Mouse (Mus musculus) liver, embryonic 13.5 days (tissue): ENCODE data around the gene Fads2. TPM values are rescaled to one million over a fixed set of nuclear protein-coding genes. Genes with fewer than 3 reads are reported as not detected.

Experiments used
- ATAC-seq: fragments of 200-750 bp; cut with Nextera tagmentation; 2 replicates; pipeline ENCODE4 v1.8.0; 2017; ENCODE audit warnings: low read depth, mild to moderate bottlenecking, moderate number of reproducible peaks, moderate library complexity
- DNase-seq: peaks from one replicate; pipeline ENCODE4 v3.0.0; 2022
- H3K27ac ChIP-seq: fragments of 300-500 bp; sonication (generic); 2 replicates; pipeline ENCODE4 v1.5.1; 2015; ENCODE audit warnings: moderate library complexity, mild to moderate bottlenecking, inconsistent platforms
- H3K27me3 ChIP-seq: fragments of 300-500 bp; sonication (generic); 2 replicates; pipeline ENCODE4 v1.6.1; 2015; ENCODE audit warnings: mild to moderate bottlenecking, inconsistent platforms
- H3K36me3 ChIP-seq: fragments of 300-500 bp; sonication (generic); 2 replicates; pipeline ENCODE4 v1.6.1; 2015; ENCODE audit warnings: mild to moderate bottlenecking, inconsistent platforms
- H3K4me1 ChIP-seq: fragments of 300-500 bp; sonication (generic); replicated peaks from 2 replicates; pipeline ENCODE4 v1.6.1; 2015; ENCODE audit warnings: inconsistent platforms
- H3K4me2 ChIP-seq: fragments of 300-500 bp; sonication (generic); 2 replicates; pipeline ENCODE4 v1.6.1; 2015; ENCODE audit warnings: inconsistent platforms, mild to moderate bottlenecking, moderate library complexity
- H3K4me3 ChIP-seq: fragments of 300-500 bp; sonication (generic); replicated peaks from 2 replicates; pipeline ENCODE4 v1.5.1; 2015; ENCODE audit warnings: mild to moderate bottlenecking, inconsistent platforms
- H3K9ac ChIP-seq: fragments of 300-500 bp; sonication (generic); 2 replicates; pipeline ENCODE4 v1.6.1; 2015; ENCODE audit warnings: mild to moderate bottlenecking, inconsistent platforms
- H3K9me3 ChIP-seq: fragments of 300-500 bp; sonication (generic); replicated peaks from 2 replicates; pipeline ENCODE4 v1.6.1; 2016; ENCODE audit warnings: inconsistent platforms
- WGBS: fragments of 180-500 bp; shearing (Covaris S2); methylation state at CpG from one replicate; pipeline ENCODE4 v1.1.7; 2015; ENCODE audit not compliant: insufficient replicate concordance; 5-methylcytosine and 5-hydroxymethylcytosine counted together
- polyA plus RNA-seq: library from polyadenylated mRNA; unstranded; fragments of >200 nt; fragmentation: Nextera tagmentation; extraction: Ambion mirVana; gene quantifications from 2 replicates; pipeline ENCODE4 v1.2.1, GENCODE M21; 2015

Gene Fads2
- polyA plus RNA-seq, 1 experiment from 2014 or later = 66.8 TPM

DNA sequence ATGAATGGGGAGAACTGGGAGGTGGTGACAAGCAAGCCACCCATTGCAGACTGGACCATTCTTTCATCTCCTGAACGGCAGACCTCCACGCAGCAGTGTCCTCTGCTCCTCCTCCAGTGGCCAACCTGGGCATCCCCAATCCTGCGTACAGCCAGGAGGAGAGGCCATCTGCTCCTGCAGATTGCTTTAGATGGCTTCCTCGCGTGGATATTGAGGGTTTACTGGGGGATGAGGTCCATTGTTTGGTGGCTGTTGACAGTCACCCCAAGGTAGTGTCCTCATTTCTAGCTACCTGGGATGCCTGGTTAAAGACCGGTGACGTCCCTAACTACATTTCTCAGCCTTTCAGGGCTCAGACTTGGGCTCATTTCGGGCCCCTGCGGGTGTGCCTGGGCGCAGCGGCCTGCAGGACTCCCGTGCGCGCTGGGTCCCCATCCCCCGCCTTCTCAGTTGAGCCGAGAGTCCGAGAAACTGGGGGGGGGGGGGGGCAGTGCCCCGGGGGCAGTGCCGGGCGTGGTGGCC, 60.6 kb downstream of the Fads2 start:
- H3K4me1 ChIP-seq = peaks cover 79% of the 10 kb centered on the region
- peak overlapping the region; percentile 69 for H3K9ac ChIP-seq
- DNase-seq = no peak
- H3K36me3 ChIP-seq = peaks cover 30% of the 10 kb centered on the region
- H3K27ac ChIP-seq = peak overlapping the region; percentile 29; the same call in 1 of the 2 replicates
- peaks cover 20% of the 10 kb centered on the region; the same call in 1 of the 2 replicates for H3K27me3 ChIP-seq
- peak overlapping the region; percentile 62 for H3K4me3 ChIP-seq
- peak overlapping the region; percentile 87 for H3K4me2 ChIP-seq
- no peak for ATAC-seq
- WGBS = 9% methylated on average over 20 of the region's 20 CpGs
- H3K9me3 ChIP-seq = no peaks in the 10 kb centered on the region

DNA sequence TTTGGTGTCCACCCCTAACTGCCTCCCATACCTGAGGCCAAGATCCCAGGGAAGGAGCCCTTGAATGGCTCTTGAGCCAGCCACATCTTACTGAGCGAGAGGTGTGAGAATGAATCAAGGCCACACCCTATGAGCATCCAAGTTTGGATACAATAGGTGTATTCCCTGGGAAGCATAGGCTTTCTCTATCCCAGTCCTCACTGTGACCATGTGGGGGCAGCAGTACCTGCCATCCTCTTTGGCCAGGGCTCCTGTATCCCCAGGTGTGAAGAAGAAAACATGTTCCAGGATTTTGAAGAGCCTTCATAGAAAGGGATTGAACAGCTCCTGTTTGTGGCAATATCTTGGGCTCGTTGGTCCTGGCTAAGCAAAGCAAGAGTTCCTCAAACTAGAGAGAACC, 61.9 kb downstream of the Fads2 start:
- H3K4me1 ChIP-seq = peaks cover 79% of the 10 kb centered on the region
- H3K36me3 ChIP-seq = peaks cover 43% of the 10 kb centered on the region
- ATAC-seq = no peak
- no peaks in the 10 kb centered on the region for H3K9me3 ChIP-seq
- no peak overlapping the region for H3K4me2 ChIP-seq
- no peak overlapping the region for H3K4me3 ChIP-seq
- DNase-seq = no peak
- WGBS = 68% methylated on average over 2 of the region's 2 CpGs
- H3K27me3 ChIP-seq = peaks cover 20% of the 10 kb centered on the region; the same call in 1 of the 2 replicates
- H3K9ac ChIP-seq = no peak overlapping the region
- H3K27ac ChIP-seq = no peak overlapping the region

GRCm38 (mm10) chr19:10038910-10039309, 62.6 kb downstream of the Fads2 start:
- 57% methylated on average over 3 of the region's 3 CpGs for WGBS
- DNase-seq = no peak
- no peak overlapping the region for H3K27ac ChIP-seq

GRCm38 (mm10) chr19:10038364-10038763, 63.2 kb downstream of the Fads2 start:
- no peak for ATAC-seq
- DNase-seq = no peak
- WGBS = 85% methylated on average over 3 of the region's 3 CpGs
- H3K36me3 ChIP-seq = peaks cover 56% of the 10 kb centered on the region
- H3K4me2 ChIP-seq = no peak overlapping the region
- no peak overlapping the region for H3K27ac ChIP-seq
- no peak overlapping the region for H3K4me3 ChIP-seq
- no peaks in the 10 kb centered on the region for H3K9me3 ChIP-seq
- H3K27me3 ChIP-seq = peaks cover 20% of the 10 kb centered on the region; the same call in 1 of the 2 replicates
- peaks cover 75% of the 10 kb centered on the region for H3K4me1 ChIP-seq
- no peak overlapping the region for H3K9ac ChIP-seq

More at GRCm38 (mm10) chr19:10038910-10039309, 62.6 kb downstream of the Fads2 start:
- Histone ChIP-seq H3K36me3 (peaks cover 50% of the 10 kb centered on the region), H3K9ac (no peak overlapping the region), H3K4me3 (no peak overlapping the region), H3K4me2 (no peak overlapping the region), H3K27me3 (peaks cover 20% of the 10 kb centered on the region; the same call in 1 of the 2 replicates), H3K9me3 (no peaks in the 10 kb centered on the region), H3K4me1 (peaks cover 79% of the 10 kb centered on the region)
- no peak for ATAC-seq

- Histone ChIP-seq H3K27ac (no peak overlapping the region), H3K27me3 (peaks cover 20% of the 10 kb centered on the region; the same call in 1 of the 2 replicates), H3K4me1 (peaks cover 75% of the 10 kb centered on the region), H3K36me3 (peaks cover 64% of the 10 kb centered on the region), H3K4me3 (no peak overlapping the region), H3K4me2 (no peak overlapping the region), H3K9me3 (no peaks in the 10 kb centered on the region), H3K9ac (no peak overlapping the region)
- DNase-seq = no peak
- ATAC-seq = no peak
- WGBS = 67% methylated on average over 2 of the region's 2 CpGs
Measured at GRCm38 (mm10) chr19:10037534-10037933, 64.0 kb downstream of the Fads2 start.

DNA sequence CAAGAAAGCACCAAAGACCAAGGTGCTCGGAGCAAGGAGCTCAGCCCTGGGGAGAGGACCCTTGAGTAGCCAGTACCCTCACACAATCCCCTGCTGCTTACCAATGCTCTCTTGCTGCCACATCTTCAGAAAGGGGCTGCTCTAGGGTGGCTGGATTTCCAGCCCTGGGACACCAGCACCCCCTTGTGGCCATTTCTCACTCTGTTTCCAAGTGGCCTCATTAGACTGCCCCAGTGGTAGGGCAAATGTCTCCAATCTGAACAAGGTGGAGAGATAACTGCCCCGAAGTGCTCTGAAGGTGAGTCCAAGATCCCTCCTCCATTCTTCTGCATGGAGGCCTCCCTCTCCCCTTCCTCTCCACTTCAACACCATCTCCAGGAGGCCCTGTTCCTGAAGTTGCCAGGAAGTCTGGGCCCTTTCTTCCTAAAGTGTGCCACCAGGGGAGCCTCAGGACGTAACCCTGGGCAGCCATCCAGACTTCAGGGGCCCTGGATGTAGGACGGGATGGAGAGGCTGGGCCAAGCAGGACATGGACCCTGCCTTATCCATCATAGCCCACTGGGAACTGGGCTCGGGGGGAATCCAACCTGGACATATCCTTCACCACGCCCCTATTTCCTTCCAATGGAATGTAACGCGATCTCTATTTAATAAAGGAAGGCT, 66.6 kb downstream of the Fads2 start:
- peak; percentile 66 for DNase-seq
- Histone ChIP-seq H3K4me1 (peaks cover 54% of the 10 kb centered on the region), H3K9me3 (no peaks in the 10 kb centered on the region), H3K4me3 (no peak overlapping the region), H3K9ac (0 out of 2 replicates have a peak overlapping the region, but pooled peaks have one; percentile 9), H3K4me2 (no peak overlapping the region), H3K36me3 (peaks cover 90% of the 10 kb centered on the region), H3K27me3 (no peaks in the 10 kb centered on the region), H3K27ac (no peak overlapping the region)
- ATAC-seq = peak; percentile 66
- WGBS = 74% methylated on average over 8 of the region's 8 CpGs

GRCm38 (mm10) chr19:10034356-10034755, 67.2 kb downstream of the Fads2 start:
- Histone ChIP-seq H3K4me2 (no peak overlapping the region), H3K9me3 (no peaks in the 10 kb centered on the region), H3K4me3 (no peak overlapping the region), H3K27ac (no peak overlapping the region), H3K27me3 (no peaks in the 10 kb centered on the region), H3K4me1 (peaks cover 54% of the 10 kb centered on the region), H3K9ac (0 out of 2 replicates have a peak overlapping the region, but pooled peaks have one; percentile 9), H3K36me3 (peaks cover 96% of the 10 kb centered on the region)
- peak; percentile 21 for ATAC-seq
- WGBS = 89% methylated on average over 5 of the region's 5 CpGs
- no peak for DNase-seq

DNA sequence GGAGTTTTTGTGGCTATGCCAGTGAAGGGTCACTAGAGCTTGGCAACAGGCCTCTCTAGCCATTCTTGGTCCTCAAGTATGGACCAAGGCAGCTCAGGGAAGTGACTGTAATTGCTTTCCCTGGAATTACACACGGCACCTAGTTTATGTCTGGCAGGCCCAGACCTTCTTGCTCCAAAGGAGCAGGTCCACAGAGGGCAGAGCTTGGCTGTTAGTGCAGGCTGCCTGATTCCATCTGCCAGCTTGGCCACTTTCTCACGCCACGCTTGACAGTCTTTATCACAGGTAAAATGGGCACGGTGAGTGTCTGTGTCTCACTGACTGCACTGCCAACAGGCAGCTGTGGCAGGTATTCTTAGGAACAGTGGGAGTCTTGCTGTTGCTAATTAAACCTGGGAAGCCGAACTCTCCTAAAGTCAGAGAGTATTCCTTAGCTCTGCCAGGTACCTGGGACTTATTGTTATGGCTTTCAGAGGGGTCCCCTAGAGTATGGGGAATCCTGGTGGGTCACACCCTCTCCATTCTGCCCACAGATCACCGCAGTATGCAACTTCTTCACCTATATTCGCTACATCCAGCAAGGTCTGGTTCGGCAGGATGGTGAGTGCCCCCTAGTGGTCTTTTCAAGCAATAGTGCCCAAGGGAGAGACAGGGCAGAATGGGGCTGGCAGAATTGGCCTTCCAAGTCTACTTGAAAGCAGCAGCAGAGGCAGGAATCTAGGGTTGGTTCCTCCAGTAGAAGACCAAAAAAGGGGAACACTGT, 68.2 kb downstream of the Fads2 start:
- WGBS = 48% methylated on average over 8 of the region's 8 CpGs
- DNase-seq = peak; percentile 60
- no peak overlapping the region for H3K4me2 ChIP-seq
- H3K9me3 ChIP-seq = no peaks in the 10 kb centered on the region
- H3K4me3 ChIP-seq = no peak overlapping the region
- peak; percentile 53 for ATAC-seq
- no peak overlapping the region for H3K9ac ChIP-seq
- peaks cover 48% of the 10 kb centered on the region for H3K4me1 ChIP-seq
- H3K27ac ChIP-seq = no peak overlapping the region; the same call in 1 of the 2 replicates
- H3K36me3 ChIP-seq = peaks cover 98% of the 10 kb centered on the region
- H3K27me3 ChIP-seq = no peaks in the 10 kb centered on the region

GRCm38 (mm10) chr19:10029746-10030145, 71.8 kb downstream of the Fads2 start:
- Histone ChIP-seq H3K4me2 (no peak overlapping the region), H3K9ac (no peak overlapping the region), H3K4me1 (peaks cover 42% of the 10 kb centered on the region), H3K4me3 (no peak overlapping the region), H3K27ac (no peak overlapping the region), H3K9me3 (no peaks in the 10 kb centered on the region), H3K27me3 (no peaks in the 10 kb centered on the region), H3K36me3 (peaks cover 100% of the 10 kb centered on the region)
- no peak for ATAC-seq
- no peak for DNase-seq
- WGBS = 95% methylated on average over 2 of the region's 2 CpGs

DNA sequence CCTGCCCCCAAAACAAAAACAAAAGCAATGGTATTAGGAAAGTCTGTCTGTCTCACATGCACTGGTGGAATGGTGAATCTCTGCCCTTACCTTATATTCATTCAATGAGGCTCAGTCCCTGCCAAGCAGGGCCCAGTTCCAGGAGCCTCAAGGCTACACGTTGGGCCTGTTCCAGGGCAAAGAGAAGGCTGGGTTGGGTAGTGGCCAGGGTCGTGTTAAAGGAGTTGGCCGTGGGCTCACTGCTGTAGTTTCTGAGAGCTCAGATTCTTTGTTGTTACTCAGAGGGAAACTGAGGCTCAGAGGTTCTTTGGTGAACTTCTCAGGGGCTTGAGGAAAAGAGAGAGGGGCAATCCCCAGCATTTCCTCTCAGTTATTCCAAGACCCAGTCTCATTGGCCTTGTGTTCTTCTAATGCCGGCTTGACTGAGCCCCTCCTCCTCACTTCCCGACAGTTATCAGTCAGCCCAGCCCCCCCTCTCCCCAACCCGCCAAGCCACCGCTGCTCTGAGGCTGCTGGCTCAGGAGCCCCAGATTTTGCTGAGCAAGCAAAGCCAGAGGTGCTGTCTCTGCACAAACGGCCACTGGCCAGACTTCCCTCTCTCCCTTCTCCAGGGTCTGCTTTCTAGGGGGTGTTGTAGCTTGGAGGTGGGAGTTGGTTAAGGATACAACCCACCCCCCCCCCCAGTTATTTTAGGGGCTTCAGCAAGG, 76.2 kb downstream of the Fads2 start:
- Histone ChIP-seq H3K27ac (peak overlapping the region; percentile 66), H3K9me3 (no peaks in the 10 kb centered on the region), H3K4me2 (peak overlapping the region; percentile 15), H3K27me3 (no peaks in the 10 kb centered on the region), H3K9ac (no peak overlapping the region), H3K4me3 (0 out of 2 replicates have a peak overlapping the region, but pooled peaks have one; percentile 0), H3K36me3 (peaks cover 100% of the 10 kb centered on the region), H3K4me1 (peaks cover 65% of the 10 kb centered on the region)
- ATAC-seq (peak; percentile 19), DNase-seq (no peak)
- WGBS = 17% methylated on average over 8 of the region's 8 CpGs
